Comparison of ENCODE assay signal across 8 mouse cellular contexts in the genomic region with DNA sequence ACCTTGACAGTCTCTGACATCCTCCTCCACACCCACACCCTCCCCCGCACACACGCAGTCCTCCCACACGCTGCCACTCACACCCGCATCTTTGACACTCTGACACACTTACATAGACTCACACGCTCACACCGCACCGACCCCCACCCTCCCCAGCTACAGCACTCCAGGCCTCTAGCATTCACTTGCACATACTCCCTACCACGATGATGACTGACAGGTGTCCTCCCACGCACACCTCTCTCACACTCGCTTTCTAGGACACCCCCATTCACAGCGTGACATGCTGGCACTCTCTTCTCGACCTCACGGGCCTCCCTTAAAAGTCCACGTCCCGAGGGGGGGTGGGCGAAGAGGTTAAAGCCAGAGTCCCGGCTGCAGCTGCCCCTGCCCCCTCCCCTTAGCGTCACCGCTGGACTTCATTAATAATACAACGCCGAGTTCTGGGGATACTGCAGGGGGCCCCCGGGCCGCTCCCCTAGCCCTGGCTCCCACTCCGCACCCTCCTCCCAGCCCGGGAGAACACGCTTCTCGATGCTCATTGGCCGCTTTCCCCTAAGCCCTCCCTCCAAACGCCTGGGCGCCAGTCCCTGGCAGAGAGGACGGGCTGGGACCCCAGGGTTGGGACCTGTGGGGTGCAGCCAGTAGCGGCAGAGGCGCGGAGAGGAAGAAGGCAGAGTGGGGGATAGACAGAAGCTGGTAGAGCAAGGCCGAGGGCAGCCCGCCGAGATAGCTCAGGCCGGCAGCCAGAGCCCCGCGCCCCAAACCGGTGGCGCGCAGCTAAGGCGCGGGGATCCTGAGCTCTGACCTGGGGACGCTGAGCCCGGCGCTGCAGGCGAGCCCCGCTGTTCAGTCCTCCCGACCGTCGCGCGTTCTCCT. TPM values are rescaled to one million over a fixed set of nuclear protein-coding genes. Genes with fewer than 3 reads are reported as not detected.
DNase-seq lines count a peak whose midpoint lies in the region; ATAC-seq lines count a peak whose summit lies in the region.

A gene (plus strand): TSS at position 322 of the 879 bp plus-strand sequence.

- peak within 1 kb of the TSS; percentile 90 for H3K4me2 ChIP-seq in heart, embryonic 12.5 days
- H3K4me2 ChIP-seq in kidney, embryonic 15.5 days, result peak within 1 kb of the TSS; percentile 97
- peak within 1 kb of the TSS; percentile 95 for H3K4me2 ChIP-seq in limb, embryonic 15.5 days

- ATAC-seq in heart, embryonic 12.5 days (ENCODE audit: insufficient number of reproducible peaks, low FRiP score), result peak; percentile 53; the same call in 1 of the 2 replicates
- ATAC-seq in kidney, embryonic 15.5 days (replicated peaks; ENCODE audit: low FRiP score), result peak; percentile 70
- ATAC-seq in limb, embryonic 15.5 days (ENCODE audit: insufficient number of reproducible peaks, low FRiP score, low TSS enrichment, low read depth), result 0 out of 2 replicates have a peak, but pooled peaks have one; percentile 22
- no peak for ATAC-seq in erythroblast, adult 5-6 weeks (replicated peaks; ENCODE audit: low FRiP score, poor library complexity, severe bottlenecking)

- H3K27ac ChIP-seq in heart, embryonic 12.5 days (ENCODE audit: poor library complexity, severe bottlenecking), result no peak within 1 kb of the TSS
- no peak within 1 kb of the TSS for H3K27ac ChIP-seq in kidney, embryonic 15.5 days
- no peak within 1 kb of the TSS for H3K27ac ChIP-seq in limb, embryonic 15.5 days

- peaks cover 33% of the 10 kb centered on the region for H3K4me1 ChIP-seq in heart, embryonic 12.5 days (replicated peaks)
- peaks cover 28% of the 10 kb centered on the region for H3K4me1 ChIP-seq in kidney, embryonic 15.5 days
- H3K4me1 ChIP-seq in limb, embryonic 15.5 days, result peaks cover 25% of the 10 kb centered on the region

- peak; percentile 43 to 48 for DNase-seq in heart, adult 18-20 months
- DNase-seq in heart, postnatal 25 days (ENCODE audit: low spot score), result no peak
- peak; percentile 86 for DNase-seq in cerebellum, adult 9-11 months
- DNase-seq in neural tube, embryonic 10.5 days (ENCODE audit: extremely low spot score, low spot score), result peak; percentile 51

- H3K9me3 ChIP-seq in heart, embryonic 12.5 days (replicated peaks), result no peaks in the 10 kb centered on the region
- H3K9me3 ChIP-seq in kidney, embryonic 15.5 days (replicated peaks), result no peaks in the 10 kb centered on the region
- no peaks in the 10 kb centered on the region for H3K9me3 ChIP-seq in limb, embryonic 15.5 days

- under 1% methylated on average over 55 of the region's 55 CpGs for WGBS in heart, embryonic 12.5 days
- under 1% methylated on average over 55 of the region's 55 CpGs for WGBS in kidney, embryonic 15.5 days
- under 1% methylated on average over 55 of the region's 55 CpGs for WGBS in limb, embryonic 15.5 days

- peak within 1 kb of the TSS; percentile 61 for H3K4me3 ChIP-seq in heart, embryonic 12.5 days
- H3K4me3 ChIP-seq in kidney, embryonic 15.5 days (replicated peaks), result peak within 1 kb of the TSS; percentile 50
- H3K4me3 ChIP-seq in limb, embryonic 15.5 days, result peak within 1 kb of the TSS; percentile 53

- no peaks in the 10 kb centered on the region for H3K36me3 ChIP-seq in heart, embryonic 12.5 days
- no peaks in the 10 kb centered on the region for H3K36me3 ChIP-seq in kidney, embryonic 15.5 days
- no peaks in the 10 kb centered on the region for H3K36me3 ChIP-seq in limb, embryonic 15.5 days

- intact Hi-C loops in heart, postnatal 25 days (cut with DNase I), result no loop called here

- peak within 1 kb of the TSS; percentile 72 for H3K9ac ChIP-seq in heart, embryonic 12.5 days
- peak within 1 kb of the TSS; percentile 45 for H3K9ac ChIP-seq in kidney, embryonic 15.5 days
- H3K9ac ChIP-seq in limb, embryonic 15.5 days, result peak within 1 kb of the TSS; percentile 39

- H3K27me3 ChIP-seq in heart, embryonic 12.5 days (replicated peaks), result peaks cover 80% of the 10 kb centered on the region
- H3K27me3 ChIP-seq in kidney, embryonic 15.5 days, result peaks cover 92% of the 10 kb centered on the region
- peaks cover 85% of the 10 kb centered on the region for H3K27me3 ChIP-seq in limb, embryonic 15.5 days

RNA-seq across cellular contexts. Expression of the gene that starts here (rescaled TPM):
- total RNA-seq in heart, adult 18-20 months (2021), result 1 to 10 TPM; 4.3 to 5.1 TPM
- 1 to 10 TPM; 5.3 to 5.8 TPM for total RNA-seq in heart, postnatal 25 days (2021)
- polyA plus RNA-seq in heart, embryonic 12.5 days (2016; fragmentation: Nextera tagmentation; extraction: Ambion mirVana), result 30.4 and 32.2 TPM in 2 replicates
- 2.8 and 6.8 TPM in 2 replicates for polyA plus RNA-seq in kidney, embryonic 15.5 days (2015; fragmentation: Nextera tagmentation; extraction: Ambion mirVana)
- polyA plus RNA-seq in limb, embryonic 15.5 days (2015; fragmentation: Nextera tagmentation; extraction: Ambion mirVana), result 3.7 and 4.3 TPM in 2 replicates
- not detected in 2 replicates for total RNA-seq in erythroblast, adult 5-6 weeks (2015; ENCODE audit: low replicate concordance)
- total RNA-seq in erythroblast, adult 5-6 weeks (2017; ENCODE audit: low replicate concordance), result not detected in 2 replicates

Comparison
In these comparisons a context has a peak if more than half of its experiments do, and no peak if none do; other contexts are left out.
1. RNA of the gene that starts here (total RNA-seq): 5.3 to 5.8 TPM in heart, postnatal 25 days and 4.3 to 5.1 TPM in heart, adult 18-20 months; not detected in erythroblast, adult 5-6 weeks; every median in the first group is over 4 times any median in the second.
2. Peak in every context shown above with its lines, with median percentiles within 50 percentile points of each other: H3K4me2 ChIP-seq, H3K4me3 ChIP-seq and H3K9ac ChIP-seq.